Mouse (Mus musculus): Measurements from ENCODE around the gene Nol9. TPM values are rescaled to one million over a fixed set of nuclear protein-coding genes. Genes with fewer than 3 reads are reported as not detected.
A peak's percentile ranks its signal among the peaks of the same experiment; 100 is the strongest.

The Nol9 gene
- polyA plus RNA-seq, 1 experiment from 2014 or later: 37.7 TPM

DNA sequence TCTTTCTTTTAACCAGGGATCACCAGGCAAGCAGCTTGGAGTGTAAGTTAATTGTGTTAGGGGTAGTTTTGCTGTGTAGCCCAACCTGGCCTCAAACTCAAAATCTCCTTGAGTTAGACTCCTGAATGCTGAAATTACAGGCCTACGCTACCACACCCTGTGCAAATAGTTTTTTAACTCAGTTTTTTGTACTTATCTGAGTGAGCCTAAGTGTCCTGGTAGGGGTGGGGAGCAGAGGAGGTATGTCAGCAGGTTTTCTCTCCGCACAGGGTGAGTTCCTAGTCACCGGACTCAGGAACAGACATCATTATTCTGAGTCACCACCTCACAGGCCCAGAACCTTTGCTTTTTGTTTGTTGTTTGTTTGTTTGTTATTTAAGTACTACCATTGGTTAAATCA is 37.1 kb upstream of the Nol9 start:
- Histone ChIP-seq H3K36me3 (no peaks in the 10 kb centered on the region), H3K9me3 (no peaks in the 10 kb centered on the region), H3K4me3 (no peak overlapping the region), H3K27me3 (ENCODE audit: insufficient read depth, poor library complexity, severe bottlenecking) (peaks cover 14% of the 10 kb centered on the region), H3K27ac (no peak overlapping the region), H3K4me1 (replicated peaks) (peaks cover 19% of the 10 kb centered on the region)
- 87% methylated on average over 3 of the region's 3 CpGs for WGBS
- DNase-seq (ENCODE audit: low spot score): no peak

DNA sequence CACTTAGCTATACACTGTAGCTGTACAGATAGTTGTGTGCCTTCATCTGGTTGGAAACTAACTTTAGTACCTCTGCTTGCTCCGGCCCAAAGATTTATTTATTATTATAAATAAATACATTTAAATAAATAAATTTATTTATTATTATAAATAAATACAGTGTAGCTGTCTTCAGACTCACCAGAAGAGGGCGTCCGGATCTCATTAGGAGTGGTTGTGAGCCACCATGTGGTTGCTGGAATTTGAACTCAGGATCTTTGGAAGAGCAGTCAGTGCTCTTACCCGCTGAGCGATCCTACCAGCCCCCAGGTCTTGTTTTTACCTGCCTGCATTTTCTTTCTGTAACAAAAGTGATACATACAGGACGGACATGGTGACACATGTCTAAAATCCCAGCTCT is 33.0 kb upstream of the Nol9 start:
- DNase-seq (ENCODE audit: low spot score): no peak

DNA sequence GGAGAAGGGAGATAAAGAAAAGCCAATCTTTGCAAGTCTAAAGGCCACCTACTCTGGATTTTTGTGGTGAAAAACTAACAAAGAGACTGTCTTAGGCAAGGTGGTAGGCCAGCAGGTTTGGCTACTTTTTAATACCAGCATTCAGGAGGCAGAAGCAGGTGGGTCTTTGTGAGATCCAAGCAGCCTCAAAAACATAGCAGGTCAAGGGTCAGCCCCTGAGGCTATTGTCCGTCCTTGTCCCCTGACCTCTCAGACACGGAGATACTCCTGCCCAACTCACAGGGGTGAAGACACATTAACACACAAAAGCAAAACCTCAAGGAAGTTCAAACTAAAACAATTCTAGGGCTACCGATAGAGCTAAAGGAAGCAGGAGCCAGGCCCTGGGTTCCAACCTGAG is 32.3 kb upstream of the Nol9 start:
- Histone ChIP-seq H3K4me3 (no peak overlapping the region), H3K27ac (no peak overlapping the region), H3K4me1 (replicated peaks) (peaks cover 58% of the 10 kb centered on the region), H3K27me3 (ENCODE audit: insufficient read depth, poor library complexity, severe bottlenecking) (peaks cover 31% of the 10 kb centered on the region), H3K36me3 (no peaks in the 10 kb centered on the region), H3K9me3 (no peaks in the 10 kb centered on the region)
- no peak for DNase-seq (ENCODE audit: low spot score)
- WGBS: 13% methylated on average over 3 of the region's 3 CpGs

More for the DNA sequence above, 33.0 kb upstream of the Nol9 start:
- H3K4me3 ChIP-seq: no peak overlapping the region
- 77% methylated on average over 6 of the region's 6 CpGs for WGBS
- peaks cover 53% of the 10 kb centered on the region for H3K4me1 ChIP-seq (replicated peaks)
- H3K27me3 ChIP-seq (ENCODE audit: insufficient read depth, poor library complexity, severe bottlenecking): peaks cover 31% of the 10 kb centered on the region
- no peak overlapping the region for H3K27ac ChIP-seq
- H3K9me3 ChIP-seq: no peaks in the 10 kb centered on the region
- H3K36me3 ChIP-seq: no peaks in the 10 kb centered on the region

DNA sequence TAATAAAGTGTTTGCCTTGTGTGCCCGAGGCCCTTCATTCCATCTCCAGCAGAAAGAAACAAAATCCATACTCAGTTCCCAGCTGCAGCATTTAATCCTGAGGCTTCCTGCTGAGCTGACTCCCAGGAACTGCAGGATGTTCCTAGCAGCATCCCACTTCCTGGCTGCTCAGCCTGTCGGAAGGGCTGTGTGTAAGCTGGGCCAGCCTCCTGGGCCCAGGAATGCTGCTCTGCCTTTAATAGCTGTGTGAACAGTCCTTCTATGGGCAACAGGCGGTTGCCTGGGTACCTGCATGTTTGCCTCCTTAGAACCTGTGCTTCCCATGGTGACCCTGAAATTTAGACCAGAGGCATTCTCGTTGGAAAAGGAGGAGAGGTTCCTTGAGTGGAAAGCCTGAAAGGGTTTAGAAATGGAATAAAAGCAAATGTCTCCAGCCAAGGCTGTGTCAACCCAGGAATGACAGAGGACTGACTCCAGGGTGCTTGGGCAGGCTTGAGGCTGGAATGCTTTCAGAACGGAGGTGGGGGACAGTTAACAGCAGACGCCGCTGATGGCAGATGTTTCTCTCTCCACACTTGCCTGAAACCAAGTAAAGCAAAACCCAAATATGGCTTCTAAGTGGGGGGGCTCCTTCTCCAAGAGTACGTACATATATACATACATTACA is 31.5 kb upstream of the Nol9 start:
- Histone ChIP-seq H3K36me3 (peaks cover 5% of the 10 kb centered on the region), H3K27ac (peak overlapping the region; percentile 84; the same call in 1 of the 2 replicates), H3K9me3 (no peaks in the 10 kb centered on the region), H3K4me3 (peak overlapping the region; percentile 72), H3K4me1 (replicated peaks) (peaks cover 58% of the 10 kb centered on the region), H3K27me3 (ENCODE audit: insufficient read depth, poor library complexity, severe bottlenecking) (peaks cover 31% of the 10 kb centered on the region)
- DNase-seq (ENCODE audit: low spot score): no peak
- WGBS: 5% methylated on average over 8 of the region's 8 CpGs

DNA sequence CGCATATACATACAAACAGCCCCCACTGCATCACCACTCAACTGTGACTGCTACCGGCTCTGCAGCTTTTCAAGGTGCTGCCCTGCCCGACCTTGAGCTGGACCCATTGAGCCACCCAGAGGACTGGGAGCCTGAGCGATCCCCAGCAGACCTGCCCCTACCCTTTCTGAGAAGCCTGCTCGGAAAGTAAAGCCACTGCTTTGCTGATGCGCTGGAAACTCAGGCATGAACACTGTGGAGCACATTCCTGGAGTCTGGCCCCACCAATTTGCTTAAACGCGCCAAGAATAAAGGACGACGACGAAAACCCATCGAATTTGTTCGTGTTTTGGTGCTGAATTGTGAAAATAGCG is 31.0 kb upstream of the Nol9 start:
- WGBS: under 1% methylated on average over 14 of the region's 14 CpGs
- no peaks in the 10 kb centered on the region for H3K9me3 ChIP-seq
- H3K4me1 ChIP-seq (replicated peaks): peaks cover 58% of the 10 kb centered on the region
- no peak for DNase-seq (ENCODE audit: low spot score)
- H3K27me3 ChIP-seq (ENCODE audit: insufficient read depth, poor library complexity, severe bottlenecking): peaks cover 31% of the 10 kb centered on the region
- peak overlapping the region; percentile 84 for H3K27ac ChIP-seq
- peak overlapping the region; percentile 72 for H3K4me3 ChIP-seq
- peaks cover 10% of the 10 kb centered on the region for H3K36me3 ChIP-seq

DNA sequence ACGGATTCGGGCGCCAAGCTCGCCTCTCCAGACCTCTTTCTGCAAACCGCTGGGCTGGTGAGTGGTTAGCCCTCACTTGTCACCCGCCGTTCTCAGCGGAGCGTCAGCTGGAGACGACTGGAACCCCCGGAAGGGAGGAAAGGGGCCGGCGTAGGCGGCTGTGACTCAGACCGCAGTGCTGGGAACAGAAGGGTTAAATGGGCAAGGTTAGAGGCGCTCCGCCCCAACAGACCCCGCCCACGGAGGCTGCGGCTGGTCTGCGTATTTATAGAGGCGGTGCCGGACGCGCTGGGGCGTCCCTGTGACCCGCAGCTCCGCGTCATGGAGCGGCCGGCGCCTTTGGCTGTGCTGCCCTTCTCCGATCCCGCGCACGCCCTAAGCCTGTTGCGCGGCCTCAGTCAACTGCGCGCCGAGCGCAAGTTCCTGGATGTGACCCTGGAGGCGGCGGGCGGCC is 30.5 kb upstream of the Nol9 start, which contains the start of gene Klhl21:
TSS of gene Klhl21 (plus strand) at position 182 of the 454 bp plus-strand sequence.
- Histone ChIP-seq H3K27me3 (ENCODE audit: insufficient read depth, poor library complexity, severe bottlenecking) (peaks cover 31% of the 10 kb centered on the region), H3K27ac (peak within 1 kb of the TSS; percentile 84), H3K9me3 (no peaks in the 10 kb centered on the region), H3K4me3 (peak within 1 kb of the TSS; percentile 72), H3K36me3 (peaks cover 16% of the 10 kb centered on the region), H3K4me1 (replicated peaks) (peaks cover 58% of the 10 kb centered on the region)
- WGBS: under 1% methylated on average over 45 of the region's 45 CpGs
- peak; percentile 92 for DNase-seq (ENCODE audit: low spot score)

DNA sequence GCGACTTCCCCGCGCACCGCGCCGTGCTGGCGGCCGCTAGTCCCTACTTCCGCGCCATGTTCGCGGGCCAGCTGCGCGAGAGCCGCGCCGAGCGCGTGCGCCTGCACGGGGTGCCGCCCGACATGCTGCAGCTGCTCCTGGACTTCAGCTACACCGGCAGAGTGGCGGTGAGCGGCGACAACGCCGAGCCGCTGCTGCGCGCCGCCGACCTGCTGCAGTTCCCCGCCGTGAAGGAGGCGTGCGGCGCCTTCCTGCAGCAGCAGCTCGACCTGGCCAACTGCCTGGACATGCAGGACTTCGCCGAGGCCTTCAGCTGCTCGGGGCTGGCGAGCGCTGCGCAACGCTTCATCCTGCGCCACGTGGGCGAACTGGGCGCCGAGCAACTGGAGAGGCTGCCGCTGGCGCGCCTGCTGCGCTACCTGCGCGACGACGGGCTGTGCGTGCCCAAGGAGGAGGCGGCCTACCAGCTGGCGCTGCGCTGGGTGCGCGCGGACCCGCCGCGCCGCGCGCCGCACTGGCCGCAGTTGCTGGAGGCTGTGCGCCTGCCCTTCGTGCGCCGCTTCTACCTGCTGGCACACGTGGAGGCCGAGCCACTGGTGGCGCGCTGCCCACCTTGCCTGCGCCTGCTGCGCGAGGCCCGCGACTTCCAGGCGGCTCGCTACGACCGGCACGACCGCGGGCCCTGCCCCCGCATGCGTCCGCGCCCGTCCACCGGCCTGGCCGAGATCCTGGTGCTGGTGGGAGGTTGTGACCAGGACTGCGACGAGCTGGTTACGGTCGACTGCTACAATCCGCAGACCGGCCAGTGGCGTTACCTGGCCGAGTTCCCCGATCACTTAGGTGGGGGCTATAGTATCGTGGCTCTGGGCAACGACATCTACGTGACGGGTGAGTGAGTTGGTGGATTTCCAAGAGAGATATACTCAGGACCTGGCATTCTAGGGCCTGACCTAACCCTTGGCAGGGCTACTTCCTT is 29.8 kb upstream of the Nol9 start:
- DNase-seq (ENCODE audit: low spot score): no peak
- peak overlapping the region; percentile 72 for H3K4me3 ChIP-seq
- H3K4me1 ChIP-seq (replicated peaks): peaks cover 58% of the 10 kb centered on the region
- H3K27me3 ChIP-seq (ENCODE audit: insufficient read depth, poor library complexity, severe bottlenecking): peaks cover 31% of the 10 kb centered on the region
- H3K27ac ChIP-seq: peak overlapping the region; percentile 84
- H3K36me3 ChIP-seq: peaks cover 23% of the 10 kb centered on the region
- H3K9me3 ChIP-seq: no peaks in the 10 kb centered on the region
- under 1% methylated on average over 115 of the region's 115 CpGs for WGBS

DNA sequence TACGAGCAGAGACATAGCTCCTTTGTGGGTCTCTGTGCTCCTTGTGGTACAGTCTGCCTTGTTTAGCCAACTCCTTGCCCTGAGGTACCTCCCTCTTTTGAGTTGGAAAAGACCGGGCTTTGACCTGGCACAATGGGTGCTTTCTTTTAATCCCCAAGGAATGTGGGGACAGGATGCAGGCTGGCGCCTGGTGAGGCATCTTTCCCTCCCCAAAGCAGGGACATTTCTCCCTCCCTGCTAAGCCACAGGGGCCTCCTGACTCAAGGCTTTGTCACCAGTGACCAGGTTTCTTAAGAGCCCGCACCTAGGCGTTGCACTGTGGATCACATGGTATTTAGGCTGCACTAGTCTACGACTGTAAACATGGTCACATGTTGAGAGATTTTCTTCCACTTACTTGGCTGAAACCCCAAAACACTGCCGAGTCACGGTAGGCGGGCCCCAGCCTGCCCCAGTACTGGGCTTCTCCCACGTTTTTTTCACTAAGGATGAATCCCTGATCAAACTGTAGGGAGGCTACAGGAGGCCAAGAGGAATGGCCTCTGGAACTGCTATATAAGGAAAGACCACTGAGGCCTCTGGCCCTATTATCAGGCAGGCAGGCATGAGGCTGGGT is 28.9 kb upstream of the Nol9 start:
- Histone ChIP-seq H3K4me1 (replicated peaks) (peaks cover 58% of the 10 kb centered on the region), H3K27me3 (ENCODE audit: insufficient read depth, poor library complexity, severe bottlenecking) (peaks cover 31% of the 10 kb centered on the region), H3K36me3 (peaks cover 31% of the 10 kb centered on the region), H3K27ac (peak overlapping the region; percentile 84), H3K4me3 (peak overlapping the region; percentile 72), H3K9me3 (no peaks in the 10 kb centered on the region)
- 4% methylated on average over 10 of the region's 10 CpGs for WGBS
- DNase-seq (ENCODE audit: low spot score): peak; percentile 30

DNA sequence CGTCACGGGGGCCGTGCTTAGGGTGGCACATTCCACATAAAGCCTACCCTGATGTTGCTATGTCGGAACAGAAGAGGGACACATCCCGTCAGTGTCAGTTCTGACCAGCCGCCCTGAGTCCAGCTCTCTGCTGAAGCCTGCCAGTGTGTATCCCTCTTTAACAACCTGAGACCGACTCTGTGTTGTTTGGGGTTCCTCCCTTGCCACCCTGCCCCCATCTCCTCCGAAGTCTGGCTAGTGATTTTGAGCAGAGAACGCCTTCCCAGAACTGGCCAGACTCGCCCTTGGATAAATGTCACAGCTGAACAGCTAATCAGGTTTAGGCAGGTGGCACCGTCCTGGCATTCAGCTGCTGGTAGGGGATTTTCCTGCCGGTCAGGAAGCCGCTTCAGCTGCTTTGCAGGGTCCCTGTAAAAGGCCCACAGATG is 28.4 kb upstream of the Nol9 start:
- Histone ChIP-seq H3K27me3 (ENCODE audit: insufficient read depth, poor library complexity, severe bottlenecking) (peaks cover 31% of the 10 kb centered on the region), H3K4me1 (replicated peaks) (peaks cover 54% of the 10 kb centered on the region), H3K9me3 (no peaks in the 10 kb centered on the region), H3K27ac (0 out of 2 replicates have a peak overlapping the region, but pooled peaks have one; percentile 84), H3K4me3 (peak overlapping the region; percentile 72), H3K36me3 (peaks cover 36% of the 10 kb centered on the region)
- WGBS: 10% methylated on average over 13 of the region's 13 CpGs
- DNase-seq (ENCODE audit: low spot score): no peak

DNA sequence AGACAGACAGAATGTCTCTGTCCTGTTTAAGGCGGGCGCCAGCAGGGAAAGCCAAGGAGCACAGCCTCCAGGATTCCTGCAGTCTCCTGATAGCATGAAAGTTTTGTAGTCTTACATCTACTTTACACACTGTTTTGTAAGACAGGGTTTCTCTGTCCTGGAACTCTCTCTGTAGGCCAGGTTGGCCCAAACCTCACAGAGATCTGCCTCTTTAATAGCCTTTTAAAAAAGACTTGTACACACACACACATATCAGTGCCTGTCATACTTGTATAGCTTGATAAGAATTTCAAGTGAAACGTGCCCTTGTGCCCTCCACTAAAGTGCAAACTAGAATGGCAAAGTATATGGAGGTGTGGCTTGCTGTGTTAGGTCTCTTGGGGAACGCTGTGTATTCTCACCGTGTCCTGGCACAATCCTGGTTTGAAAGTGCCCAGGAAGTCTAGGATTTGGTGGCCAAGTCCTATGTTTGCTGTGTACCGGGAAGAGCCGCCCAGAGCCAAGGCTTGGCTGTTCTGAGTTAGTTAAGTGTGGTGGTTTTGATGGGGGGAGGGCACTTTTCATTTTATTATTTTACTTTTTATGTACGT is 27.9 kb upstream of the Nol9 start:
- Histone ChIP-seq H3K4me1 (replicated peaks) (peaks cover 54% of the 10 kb centered on the region), H3K27me3 (ENCODE audit: insufficient read depth, poor library complexity, severe bottlenecking) (peaks cover 30% of the 10 kb centered on the region), H3K36me3 (peaks cover 42% of the 10 kb centered on the region), H3K27ac (no peak overlapping the region), H3K9me3 (no peaks in the 10 kb centered on the region), H3K4me3 (peak overlapping the region; percentile 72)
- DNase-seq (ENCODE audit: low spot score): no peak
- 77% methylated on average over 8 of the region's 8 CpGs for WGBS

DNA sequence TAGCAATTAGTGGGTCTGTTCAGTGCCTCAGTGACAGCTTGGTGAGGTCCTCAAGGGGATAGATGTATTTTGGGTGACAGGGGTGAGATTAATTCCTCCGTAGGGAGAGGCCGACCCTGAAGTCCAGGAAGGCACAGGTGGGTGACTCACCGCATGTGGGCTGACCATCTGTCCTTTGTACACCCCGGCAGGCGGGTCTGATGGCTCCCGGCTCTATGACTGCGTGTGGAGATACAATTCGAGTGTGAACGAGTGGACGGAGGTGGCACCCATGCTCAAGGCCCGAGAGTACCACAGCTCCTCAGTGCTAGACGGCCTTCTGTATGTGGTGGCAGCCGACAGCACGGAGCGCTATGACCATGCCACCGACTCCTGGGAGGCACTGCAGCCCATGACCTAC is 27.0 kb upstream of the Nol9 start:
- DNase-seq (ENCODE audit: low spot score): no peak
- H3K4me3 ChIP-seq: no peak overlapping the region
- peaks cover 22% of the 10 kb centered on the region for H3K27me3 ChIP-seq (ENCODE audit: insufficient read depth, poor library complexity, severe bottlenecking)
- no peaks in the 10 kb centered on the region for H3K9me3 ChIP-seq
- peaks cover 50% of the 10 kb centered on the region for H3K36me3 ChIP-seq
- no peak overlapping the region for H3K27ac ChIP-seq
- 95% methylated on average over 16 of the region's 16 CpGs for WGBS
- peaks cover 46% of the 10 kb centered on the region for H3K4me1 ChIP-seq (replicated peaks)

DNA sequence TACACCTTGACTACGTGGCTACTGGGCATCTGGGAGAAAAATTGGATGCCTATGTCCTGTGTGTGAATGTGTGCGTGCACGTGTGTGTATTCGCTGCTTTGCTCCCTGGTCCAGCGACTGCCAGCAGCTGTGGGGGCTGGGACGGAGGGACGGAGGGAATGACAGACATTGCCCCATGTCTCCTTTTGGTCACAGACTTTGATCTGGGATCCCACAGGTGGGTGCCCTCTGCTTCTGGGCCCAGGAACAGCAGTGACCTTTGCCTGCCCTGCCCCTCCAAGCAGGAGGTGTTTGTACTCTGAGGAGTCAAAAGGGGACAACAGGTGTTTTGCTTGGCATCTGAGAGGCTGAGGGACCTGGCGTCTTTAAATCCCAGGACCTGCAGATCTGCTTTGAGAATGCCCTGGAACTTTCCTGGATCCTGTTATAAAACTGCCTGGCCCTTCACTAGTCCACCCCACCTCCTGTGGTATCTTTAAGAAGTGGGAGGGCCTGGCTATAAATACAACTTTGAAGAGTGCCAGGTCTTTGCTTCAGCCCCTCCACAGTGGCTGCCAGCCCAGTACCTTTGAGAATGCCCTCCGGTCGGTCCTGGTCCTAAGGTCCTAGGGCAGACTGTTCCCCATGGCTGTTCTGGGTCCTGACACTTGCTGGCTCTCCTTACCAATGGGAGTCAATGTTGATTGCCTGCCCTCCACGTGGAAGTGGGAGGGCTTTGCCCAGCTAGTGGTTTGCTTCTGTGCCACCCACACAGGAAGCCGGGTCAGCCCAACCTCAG is 25.9 kb upstream of the Nol9 start:
- Histone ChIP-seq H3K36me3 (peaks cover 60% of the 10 kb centered on the region), H3K9me3 (no peaks in the 10 kb centered on the region), H3K4me3 (no peak overlapping the region), H3K27ac (no peak overlapping the region), H3K4me1 (replicated peaks) (peaks cover 35% of the 10 kb centered on the region), H3K27me3 (ENCODE audit: insufficient read depth, poor library complexity, severe bottlenecking) (peaks cover 10% of the 10 kb centered on the region)
- 87% methylated on average over 12 of the region's 12 CpGs for WGBS
- no peak for DNase-seq (ENCODE audit: low spot score)
